Mouse (Mus musculus): ENCODE measurements at regions not wholly inside any gene's neighbourhood (a gene's known extent, or its start where the extent isn't known, plus 50 kb on each side); places are given as distances from the start of the nearest gene placed in this dataset.
A peak's percentile ranks its signal among the peaks of the same experiment; 100 is the strongest.

DNA sequence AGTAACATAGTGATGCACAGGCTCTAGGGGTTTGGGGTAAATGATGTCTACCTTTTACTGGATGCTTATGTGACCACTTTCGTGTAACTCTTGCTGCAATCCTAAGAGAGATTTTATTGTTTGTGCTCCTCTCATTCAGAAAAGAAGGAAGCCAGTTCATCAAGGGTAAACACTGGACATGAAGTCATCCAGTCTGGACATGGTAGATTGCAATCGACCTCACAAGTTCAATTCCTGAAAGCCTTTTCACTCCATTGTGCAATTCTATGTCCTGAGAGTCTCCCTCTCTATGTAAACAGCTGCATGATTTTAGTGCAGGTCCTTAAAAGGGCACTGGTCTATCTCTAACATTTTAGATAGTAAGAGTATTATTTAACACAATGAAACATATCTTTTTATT, 73.5 kb upstream of the Gm16223 start:
- DNase-seq, result no peak

GRCm38 (mm10) chr5:41983556-41983955, 84.2 kb upstream of the Gm16223 start:
- no peak for DNase-seq

- no peak for DNase-seq
These were observed 92.2 kb upstream of the Gm16223 start for GRCm38 (mm10) chr5:41975535-41975934.

DNA sequence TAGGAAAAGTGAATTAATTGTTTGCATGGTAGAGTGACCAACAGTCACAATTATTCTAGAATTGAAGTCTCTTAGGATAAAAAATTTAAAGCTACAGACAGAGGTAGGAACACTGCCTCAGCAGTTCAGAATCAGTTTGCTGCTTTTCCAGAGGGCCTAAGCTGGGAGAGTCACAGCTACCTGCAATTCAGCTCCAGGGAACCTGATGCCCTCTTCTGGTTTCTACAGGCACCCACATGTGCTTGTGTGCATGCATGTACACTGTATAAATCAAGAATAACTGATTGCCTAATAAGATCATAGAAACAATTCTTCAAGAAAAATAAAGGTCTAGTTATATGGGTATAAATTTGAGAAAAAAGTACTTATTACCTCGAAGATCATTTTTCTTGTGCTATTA, 96.6 kb upstream of the Gm16223 start:
- DNase-seq, result no peak

DNA sequence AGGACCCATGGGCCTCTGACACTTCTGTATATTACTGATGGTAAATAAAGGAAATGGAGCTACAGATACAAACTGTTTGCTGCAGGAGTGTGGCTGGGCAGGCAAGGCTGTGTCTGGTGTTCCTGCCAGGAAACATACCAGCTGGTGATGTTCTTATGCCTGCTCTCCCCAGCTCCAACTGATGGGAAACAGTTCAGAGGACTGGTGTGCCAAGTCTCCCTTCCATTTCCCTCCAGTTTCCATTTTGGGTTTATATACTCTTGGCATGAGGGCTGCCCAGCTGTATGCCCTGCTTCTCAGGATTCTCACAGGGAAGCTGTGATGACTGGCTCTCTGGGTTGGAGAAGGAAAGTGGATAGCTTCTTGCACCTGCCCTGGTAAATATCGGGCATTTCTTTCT, 100.8 kb upstream of the Gm16223 start:
- no peak for DNase-seq

DNA sequence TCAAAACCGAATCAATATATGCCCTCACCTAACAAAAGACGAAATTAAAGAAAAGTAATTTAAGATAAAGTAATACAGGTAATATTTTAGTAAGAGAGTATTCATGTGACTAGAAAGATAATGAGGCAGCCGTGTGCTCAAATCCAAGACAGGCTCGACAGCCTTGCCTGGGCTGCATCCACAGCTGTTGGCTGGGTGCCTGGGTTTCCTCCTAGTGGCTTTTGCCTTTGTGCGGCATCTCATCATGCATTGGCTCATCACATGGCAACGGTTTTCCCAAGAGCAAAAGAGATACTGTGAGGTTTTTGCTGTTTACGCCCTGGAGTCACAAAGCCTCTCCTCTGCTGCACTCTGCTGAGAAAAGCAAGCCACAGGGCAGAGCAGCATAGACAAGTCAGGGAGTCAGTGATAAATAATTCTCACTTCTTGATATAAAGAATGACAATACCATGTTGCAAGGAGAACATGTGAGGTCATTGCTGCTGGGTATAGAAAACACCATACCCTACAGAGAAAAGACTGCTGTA, 103.1 kb upstream of the Bod1l start:
- peak; percentile 9 for DNase-seq

DNA sequence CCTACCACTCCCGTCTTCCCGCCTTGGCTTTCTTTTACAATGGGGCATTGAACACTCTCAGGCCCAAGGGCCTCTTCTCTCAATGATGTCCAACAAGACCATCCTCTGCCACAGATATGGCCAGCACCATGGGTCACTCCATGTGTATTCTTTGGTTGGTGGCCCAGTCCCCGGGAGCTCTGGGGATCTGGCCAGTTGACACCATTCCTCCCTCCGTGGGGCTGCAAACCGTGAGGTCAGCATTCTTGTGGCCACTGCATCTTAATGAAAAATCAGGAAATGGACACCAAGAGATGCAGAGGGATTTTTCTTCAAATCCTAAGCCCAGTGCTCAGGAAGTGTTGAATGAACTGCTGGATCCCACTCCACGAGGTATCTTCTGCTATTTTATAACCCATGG, 99.3 kb upstream of the Bod1l start:
- DNase-seq, result no peak

DNA sequence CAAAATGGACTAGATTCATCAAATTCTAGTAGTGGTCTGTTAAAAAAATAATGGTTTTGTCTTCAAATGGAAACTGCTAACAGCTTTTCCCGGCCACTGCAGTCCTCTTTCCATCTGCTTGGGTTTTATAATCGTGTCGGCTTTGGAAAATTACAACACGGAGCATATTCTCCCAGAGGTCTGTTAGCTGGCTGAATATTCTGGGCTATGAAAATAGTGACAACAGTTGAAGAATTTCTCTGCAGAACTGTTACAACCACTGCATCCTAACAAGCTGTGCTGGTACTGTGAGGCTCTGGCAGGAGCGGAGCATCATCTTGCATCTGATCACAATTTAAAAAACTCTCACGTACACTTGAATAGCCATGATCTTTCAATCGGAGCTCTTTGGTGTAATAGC, 98.0 kb upstream of the Bod1l start:
- no peak for DNase-seq

DNA sequence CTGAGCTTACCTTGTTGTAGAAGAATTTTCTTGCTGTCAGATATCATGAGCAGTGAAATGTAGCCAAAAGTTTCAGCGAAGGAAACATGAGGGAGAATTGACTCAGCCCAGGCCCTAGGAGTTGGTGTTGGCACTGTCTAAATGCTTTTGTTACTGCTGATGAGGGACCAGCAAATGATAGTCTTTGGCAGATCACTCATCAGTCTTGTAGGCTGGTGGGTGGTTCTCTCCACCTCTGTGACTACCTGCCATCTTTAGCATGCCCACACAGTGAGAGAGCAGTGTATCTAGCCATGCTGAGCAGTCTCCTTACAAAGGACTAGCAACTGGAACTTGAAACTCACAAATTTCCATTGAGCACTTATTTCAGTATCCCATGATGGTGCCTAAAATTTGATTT, 97.1 kb upstream of the Bod1l start:
- no peak for DNase-seq

DNA sequence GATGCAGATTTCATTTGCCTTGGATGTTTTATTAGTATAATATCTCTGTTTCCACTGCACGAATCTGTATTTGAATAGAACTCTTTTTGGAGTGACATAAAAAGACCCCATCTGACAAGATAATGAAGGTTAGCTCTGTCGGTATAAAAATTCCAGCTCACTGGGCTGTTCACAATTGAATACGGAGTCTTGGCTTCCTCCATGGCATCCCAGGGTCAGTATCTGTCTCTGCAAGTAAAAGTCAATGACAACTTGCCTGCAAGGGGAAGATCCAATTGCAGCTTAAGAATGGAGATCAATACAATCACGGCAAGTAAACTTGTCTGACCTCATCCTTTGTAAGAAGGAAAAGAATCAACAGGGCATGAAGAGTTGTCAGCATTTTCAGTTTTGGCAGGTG, 95.6 kb upstream of the Bod1l start:
- no peak for DNase-seq

- DNase-seq, result peak; percentile 78
These were observed 65.9 kb upstream of the Bod1l start for GRCm38 (mm10) chr5:41910053-41910452.

GRCm38 (mm10) chr5:41907749-41908148, 63.6 kb upstream of the Bod1l start:
- peak; percentile 25 for DNase-seq

DNA sequence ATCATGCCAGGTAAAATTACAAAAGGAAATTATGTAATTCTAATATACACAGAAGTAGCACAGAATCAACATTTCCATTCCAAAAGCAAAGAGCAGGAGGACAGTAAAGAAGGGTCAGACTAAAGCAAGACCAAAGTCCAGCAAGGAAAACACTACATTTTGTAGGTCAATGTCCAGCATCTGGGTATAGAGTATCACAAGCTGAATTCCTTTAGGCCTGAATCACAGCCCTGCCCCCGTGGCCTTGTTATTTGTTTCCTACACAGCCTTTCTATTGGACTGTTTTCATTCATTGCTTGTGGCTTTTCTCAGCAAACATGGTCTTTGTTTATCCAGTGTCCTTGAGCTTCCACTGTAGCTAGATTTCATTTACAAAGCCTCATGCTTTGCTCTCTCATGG, 60.4 kb upstream of the Bod1l start:
- no peak for DNase-seq

- no peak for DNase-seq
These were observed 55.1 kb upstream of the Bod1l start for GRCm38 (mm10) chr5:41899237-41899636.

GRCm38 (mm10) chr5:41898748-41899147, 54.6 kb upstream of the Bod1l start:
- DNase-seq, result no peak

Data from cerebellum, adult 11-12 months (tissue).